Mouse (Mus musculus) gastrocnemius, postnatal 25 days (tissue): ENCODE results near the gene Haus4. TPM values are rescaled to one million over a fixed set of nuclear protein-coding genes. Genes with fewer than 3 reads are reported as not detected.
A peak's percentile ranks its signal among the peaks of the same experiment; 100 is the strongest.

Experiments
- DNase-seq: peaks from one replicate; pipeline ENCODE4 v3.0.0; 2022
- long read RNA-seq, 2 experiments: library from polyadenylated mRNA; stranded (forward); transcript quantifications; one replicate each; pipeline ENCODE4 v2.0.0; 2021
- total RNA-seq, 2 experiments: library from RNA; stranded (reverse); gene quantifications; 1 replicate in 1 of 2; 2 replicates in 1 of 2; pipeline ENCODE4 v1.2.3; 2021

The Haus4 gene
- total RNA-seq = 1 to 10 TPM; 2.8 to 3.8 TPM
- long read RNA-seq, experiment 1, partial matches to known transcripts = 1 of 7 reads
- long read RNA-seq, experiment 1, other reads (novel, unspliced or antisense) = 3 of 7 reads
- long read RNA-seq, experiment 2, partial matches to known transcripts = 2 of 8 reads
- long read RNA-seq, experiment 2, other reads (novel, unspliced or antisense) = 2 of 8 reads

DNA sequence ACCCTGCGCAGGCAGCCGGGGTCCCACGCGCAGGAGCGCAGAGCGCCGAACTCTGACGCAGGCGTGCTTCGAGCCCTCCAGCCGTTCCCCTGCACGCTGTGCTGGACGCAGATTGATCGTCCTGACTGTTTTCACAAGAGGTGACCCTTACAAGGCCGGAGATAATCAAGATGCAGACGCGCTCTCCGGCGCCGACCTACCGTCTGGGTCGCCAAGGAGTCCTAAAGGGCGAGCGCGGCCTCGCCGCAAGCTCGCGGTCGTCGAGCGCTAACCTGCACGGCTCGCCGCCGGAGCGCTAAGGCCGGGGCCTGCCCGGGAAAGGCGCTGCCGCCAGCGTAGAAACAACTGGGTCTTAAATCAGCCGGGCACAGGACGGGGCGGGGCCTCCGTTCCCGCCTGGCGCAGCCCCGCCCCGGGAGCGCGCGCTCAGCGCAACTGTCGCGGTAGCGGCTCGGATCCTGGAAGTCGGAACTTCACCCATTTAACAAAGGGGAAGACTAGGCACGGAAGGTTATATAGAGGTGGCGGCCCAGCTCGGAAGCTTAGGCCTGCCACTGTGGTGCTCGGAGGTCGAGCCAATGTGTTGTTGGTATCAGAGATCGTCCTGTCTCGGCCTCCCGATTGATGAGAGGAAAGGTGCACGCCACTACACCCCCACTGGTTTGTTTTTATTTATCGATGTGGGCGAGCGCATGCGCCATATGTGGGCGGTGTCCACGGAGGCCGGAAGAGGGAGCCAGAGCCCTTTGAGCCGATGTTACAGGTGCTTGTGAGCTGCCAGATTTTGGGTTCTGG, at the start of gene Haus4:
Gene Haus4 (minus strand): TSS at position 642 of the 795 bp plus-strand sequence.
- DNase-seq = peak; percentile 79

DNA sequence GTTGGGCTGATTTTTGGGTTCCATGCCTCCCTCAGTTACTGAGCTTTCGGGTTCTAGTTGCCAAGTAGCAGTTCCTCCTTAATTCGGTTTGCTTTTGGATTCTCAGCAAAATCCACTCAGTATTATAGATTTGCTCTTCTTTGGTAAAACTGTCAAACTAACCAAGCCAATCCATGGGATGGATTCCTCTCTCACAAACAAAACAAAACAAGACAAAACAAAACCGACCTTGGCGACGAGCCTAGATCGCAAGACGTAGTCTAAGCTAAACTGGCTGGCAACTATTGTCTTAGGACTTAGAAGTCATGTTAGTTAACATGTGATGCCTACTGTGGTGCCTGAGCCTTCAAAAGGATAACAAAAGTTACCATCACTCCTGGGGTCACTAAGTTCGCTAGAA, 49.3 kb upstream of the Haus4 start:
- no peak for DNase-seq

DNA sequence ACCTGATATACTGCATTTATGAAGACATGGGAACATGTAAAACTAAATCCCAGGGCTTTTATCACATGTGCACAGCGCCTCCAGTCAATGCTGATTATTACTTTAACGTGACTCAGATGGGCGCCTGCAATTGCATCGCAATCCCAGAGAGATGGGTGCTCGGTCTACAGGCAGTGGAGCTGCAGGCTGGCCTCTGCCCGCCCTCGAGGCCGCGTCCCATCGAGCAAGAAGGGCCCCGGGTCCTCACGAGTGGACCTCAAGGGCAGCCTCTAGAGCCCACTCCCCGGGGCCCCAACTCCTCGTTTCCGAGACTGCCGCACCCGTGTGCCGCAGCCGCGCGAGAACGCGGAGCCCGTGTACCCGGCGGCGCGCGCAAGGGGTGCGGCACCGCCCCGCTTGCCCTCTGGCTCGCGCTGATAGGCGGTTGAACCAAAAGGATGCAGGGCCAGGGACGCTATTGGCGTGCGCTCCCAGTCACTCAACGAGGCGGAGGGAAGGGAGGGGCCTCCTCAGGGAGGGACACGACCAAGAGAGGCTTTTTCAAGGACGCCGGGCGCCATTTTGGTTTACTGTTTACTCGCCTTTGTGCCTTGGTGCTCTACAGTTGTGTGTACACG, 48.7 kb upstream of the Haus4 start:
- DNase-seq = peak; percentile 96

DNA sequence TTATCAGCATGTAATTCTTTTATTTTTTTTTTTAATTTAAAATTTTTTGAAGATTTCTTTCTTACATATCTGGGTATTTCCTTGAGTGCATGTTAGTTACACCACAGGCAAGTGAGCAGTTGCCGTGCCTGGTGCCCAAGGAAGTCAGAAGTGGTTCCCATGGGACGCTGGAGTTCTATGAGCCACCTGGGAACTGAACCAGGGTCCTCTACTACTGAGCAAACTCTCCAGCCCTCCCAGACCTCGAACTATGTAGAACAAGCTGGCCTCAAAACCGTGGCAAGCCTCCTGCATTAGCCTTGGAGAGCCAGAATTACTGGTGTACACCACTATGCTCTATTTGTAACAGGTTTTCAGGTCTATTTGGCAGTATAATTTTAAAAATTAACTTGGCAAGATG, 48.2 kb upstream of the Haus4 start:
- DNase-seq = no peak

DNA sequence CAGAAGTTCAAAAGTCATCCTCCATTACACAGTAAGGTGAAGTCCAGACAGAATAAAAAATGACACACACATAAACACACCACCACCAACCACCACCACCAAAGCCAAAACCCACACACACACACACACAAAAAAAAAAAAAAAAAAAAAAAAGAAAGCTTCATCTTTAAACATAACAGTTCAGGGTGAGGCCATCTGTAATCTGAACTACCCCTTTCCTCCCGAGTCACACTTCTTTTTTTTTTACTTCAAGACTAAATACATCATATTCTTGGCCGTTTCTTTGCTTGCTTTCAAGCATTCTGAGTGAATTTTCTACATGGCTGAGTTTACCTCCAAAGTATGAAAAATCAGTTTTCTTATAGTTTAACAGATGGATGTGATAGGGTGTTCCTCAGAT, 47.2 kb upstream of the Haus4 start:
- DNase-seq = no peak

DNA sequence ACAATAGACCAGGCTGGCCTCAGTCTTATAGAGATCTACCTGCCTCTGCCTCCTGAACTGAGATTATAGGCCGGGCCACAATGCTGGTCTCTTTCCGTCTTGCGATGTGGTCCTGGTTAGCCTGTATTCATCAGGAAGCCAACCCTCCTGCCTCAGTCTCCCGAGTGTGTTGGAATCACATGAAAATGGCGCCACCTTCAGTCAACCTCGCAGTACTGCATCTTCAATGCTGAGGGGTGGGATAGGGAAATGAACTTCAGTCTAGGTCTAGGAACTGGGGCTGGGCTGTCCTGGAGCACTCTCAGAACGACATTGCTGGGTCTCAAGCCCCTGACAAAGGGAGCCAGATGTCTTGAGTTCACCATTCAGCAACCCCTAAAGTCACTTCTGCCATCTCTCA, 42.7 kb upstream of the Haus4 start:
- no peak for DNase-seq

DNA sequence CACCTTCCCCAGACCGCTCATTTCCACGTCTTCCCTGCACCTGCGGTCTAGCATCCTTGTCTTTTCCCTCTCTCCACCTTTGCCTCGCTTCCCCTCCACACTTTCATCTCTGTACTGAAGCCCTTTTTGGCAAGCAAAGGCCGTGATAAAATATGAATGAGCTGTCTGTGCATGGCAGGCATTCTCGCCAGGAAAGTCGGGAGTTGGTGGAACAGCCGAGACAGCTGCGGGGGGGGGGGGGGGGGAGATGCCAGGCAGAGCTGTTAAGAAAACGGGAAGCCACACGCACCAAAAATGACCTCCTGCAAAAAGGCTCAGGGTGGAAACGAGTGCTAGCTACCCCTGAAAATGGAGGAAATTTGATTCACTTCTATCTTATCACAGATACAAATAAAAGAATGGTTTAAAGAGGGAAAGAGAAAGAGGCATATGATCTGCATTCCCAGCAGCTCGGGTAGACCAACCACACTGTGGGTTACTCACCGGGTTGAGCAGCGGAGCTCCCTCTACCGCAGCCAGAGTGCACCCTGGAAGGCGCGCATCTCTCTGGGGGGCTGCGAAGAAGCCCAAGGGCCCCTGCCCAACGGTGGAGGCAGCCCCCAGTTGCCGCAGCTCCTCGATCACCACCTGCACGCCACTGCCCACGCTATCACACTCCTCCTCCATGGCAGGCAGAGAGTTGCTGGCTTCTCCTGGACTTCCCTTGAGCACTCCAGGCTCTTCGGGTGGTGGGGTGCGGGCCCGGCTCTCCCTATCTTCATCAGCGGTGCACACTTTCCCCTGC, 40.4 kb upstream of the Haus4 start:
- DNase-seq = no peak

DNA sequence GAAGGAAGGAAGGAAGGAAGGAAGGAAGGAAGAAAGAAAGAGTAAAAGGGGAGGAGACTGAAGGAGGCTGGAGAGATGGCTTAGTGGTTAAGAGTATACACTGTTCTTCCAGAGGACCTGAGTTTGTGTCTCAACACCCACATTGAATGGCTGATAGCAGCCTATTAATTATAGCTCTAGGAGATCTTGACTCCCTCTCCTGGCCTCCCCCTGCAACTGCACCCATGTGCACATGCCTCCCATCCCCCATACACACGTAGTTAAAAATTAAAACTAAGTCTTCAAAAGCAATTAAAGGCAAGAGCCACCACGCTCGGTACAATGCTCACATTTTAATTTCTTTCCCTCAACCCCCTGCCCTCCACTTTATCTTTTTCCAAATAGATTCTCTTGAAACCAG, 39.6 kb upstream of the Haus4 start:
- no peak for DNase-seq

DNA sequence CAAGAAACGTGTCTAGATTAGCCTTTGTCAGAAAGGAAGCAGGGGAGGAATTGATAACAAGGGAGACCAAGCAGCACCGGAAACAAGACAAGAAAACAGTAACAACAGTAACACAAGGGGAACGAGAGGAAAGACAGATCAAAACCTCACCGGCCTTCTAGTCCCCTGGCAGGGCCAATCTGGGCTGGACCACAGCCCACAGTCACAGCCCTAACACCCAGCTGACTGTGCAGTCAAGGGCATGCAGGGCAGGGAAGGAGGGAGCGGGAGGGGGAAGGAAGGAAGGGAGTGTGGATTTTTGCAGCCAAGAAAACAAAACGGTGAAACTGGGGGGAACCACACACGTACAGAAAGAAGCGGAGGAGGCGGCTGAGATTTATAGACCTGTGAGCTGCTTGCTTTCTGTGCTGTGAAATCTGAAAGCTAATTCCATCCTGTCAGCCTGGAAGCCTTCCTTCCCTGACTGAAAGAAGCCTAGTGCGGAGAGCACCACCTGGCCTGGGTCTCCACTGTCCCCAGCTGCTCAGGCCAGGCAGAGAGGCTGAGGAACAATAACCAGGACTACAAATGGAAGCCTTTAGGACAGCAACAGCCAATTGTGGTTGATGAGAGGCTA, 38.0 kb upstream of the Haus4 start:
- no peak for DNase-seq

DNA sequence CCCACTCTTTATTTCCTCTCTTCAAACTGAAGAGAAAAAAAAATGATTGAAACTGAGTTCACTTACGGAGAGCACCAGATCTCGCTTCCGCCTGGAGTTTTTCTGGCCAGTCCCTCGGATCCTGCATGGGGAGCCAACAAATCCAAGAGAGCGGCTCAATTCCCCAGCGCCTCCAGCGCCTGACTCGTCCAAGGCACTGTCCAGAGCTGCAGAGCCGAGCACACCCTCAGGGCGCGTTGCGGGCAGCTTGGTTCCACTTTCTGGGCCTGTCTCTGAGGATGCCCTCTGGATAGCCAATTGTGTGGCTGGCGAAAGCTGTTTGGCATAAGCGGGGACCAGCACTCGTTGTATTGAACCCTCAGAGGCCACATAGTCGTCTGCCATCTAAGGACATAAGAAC, 36.6 kb upstream of the Haus4 start:
- DNase-seq = no peak

DNA sequence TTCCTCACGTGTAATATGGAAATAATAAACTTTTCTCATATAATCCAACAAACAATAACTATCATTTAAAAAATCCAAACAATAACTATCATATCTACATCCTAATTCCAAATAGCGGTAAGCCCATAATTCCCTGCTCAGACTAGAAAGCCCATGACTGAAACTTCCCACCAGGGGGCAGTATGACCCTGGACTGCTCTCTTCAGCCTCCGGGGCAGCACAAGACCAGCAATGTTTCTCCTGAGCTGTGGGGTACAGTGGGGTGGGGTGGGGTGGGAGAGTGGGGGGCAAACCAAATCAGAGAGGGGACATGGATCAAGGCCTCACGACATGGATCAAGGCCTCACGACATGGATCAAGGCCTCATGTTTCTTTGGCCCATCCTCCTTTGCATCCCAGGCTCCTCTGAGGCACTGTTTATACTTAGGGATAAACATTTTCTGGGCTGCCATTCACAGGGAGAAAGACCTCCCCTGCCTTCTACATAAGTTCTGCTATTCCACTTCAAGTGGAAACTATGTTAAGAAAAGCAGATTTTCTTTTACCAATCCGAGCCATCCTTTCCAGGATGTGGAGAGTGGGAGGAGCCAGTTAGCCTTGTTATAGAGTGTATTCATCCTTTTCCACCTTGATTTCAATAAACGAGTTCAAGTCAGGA, 29.4 kb upstream of the Haus4 start:
- no peak for DNase-seq

DNA sequence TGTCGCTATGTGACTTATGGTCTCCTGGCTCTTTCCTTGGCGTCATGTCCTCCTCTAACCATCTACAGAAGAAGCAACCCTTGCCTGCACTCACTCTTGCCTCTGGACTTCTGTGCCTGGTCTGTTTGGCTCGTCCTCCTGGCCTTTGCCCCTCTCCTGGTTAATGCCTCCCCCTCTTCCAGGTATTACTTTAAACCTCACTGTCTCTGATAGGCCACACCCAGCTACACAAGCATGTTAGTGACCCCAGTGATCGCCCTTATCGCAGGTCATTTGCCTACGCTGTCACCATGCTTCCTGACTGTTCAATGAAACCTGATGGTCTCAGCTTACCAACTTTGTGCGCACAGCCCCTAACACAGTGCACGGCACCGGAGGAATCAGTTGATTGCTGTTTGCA, 28.1 kb upstream of the Haus4 start:
- no peak for DNase-seq

DNA sequence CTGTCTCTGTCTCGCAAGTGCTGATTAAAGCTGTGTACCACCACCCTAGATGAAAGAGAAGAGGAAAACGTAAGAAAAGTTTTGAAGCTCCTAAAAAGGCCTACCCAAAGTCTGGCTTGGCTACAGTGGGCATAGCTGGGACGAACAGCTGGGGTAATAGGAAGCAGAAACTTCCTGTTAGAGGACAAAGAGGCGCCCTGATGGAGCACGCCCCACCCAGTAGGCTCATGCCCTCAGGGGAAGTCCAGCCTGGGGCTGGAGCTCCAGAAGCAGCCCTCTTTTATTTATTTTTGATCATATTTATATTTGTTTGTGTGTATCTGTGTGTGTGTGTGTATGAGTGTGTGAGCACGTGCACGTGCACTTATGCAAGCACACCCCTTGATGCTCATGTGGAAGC, 25.2 kb upstream of the Haus4 start:
- DNase-seq = no peak

DNA sequence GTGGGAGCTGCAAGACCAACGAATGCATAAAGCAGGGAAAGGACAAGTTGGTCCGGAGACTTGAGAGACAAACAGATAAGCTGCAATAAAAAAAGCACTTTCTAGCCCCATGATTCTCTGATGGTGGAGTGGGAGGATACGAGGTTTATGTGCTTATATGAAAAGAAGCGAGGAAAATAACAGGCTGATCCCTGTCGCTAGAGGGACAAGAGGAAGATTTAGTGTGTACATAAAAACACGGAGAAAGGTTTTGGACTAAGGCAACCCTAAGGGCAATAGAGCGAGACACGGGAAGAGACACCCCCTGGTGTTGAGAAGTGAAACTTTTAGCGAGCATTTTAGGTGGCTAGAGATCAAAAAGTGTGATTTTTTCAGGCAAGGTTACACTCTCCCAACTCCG, 23.6 kb upstream of the Haus4 start:
- DNase-seq = no peak

DNA sequence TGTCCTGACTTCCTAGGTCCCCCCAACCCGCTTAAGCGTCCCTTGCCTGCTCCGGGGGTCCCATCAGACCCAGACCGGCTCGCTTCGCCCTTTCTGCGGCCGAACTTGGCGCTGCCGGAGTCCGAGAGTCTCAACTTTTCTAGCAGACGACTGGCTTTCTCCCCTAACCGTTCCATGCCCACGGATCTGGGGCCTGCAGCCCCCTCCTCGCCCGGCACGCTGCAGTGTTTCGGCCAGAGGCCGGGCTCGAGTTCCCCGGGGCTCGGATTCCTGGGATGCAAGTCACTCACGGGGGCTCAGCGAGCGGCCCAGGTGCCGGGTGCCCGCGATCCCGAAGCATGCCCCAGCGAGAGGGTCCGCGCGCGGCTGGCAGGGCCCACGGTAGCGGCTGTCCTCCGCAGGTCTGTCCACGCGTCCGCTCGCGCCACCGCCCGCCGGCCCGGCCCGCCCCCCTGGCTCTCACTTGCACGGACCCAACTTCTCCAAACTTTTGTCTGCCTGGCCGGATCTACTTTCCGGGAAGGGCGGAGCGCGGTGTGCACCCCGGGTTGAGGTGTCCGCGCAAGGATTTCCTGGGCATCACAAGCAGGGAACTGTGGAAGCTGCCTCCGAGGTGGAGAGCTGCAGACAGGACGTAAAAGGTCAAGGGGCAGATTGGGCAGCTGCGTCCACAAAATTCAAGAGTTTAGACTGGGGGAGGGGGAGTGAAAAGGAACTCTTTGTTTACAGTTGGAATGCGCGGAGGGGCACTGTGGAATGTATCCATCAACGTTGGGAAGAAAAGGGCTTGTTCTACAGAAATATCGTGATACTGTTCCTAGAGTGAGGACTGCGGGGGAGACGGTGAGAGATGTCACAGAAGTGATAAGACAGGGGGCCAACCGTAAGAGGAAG, 22.9 kb upstream of the Haus4 start, which contains the start of gene Ajuba:
Gene Ajuba (minus strand): TSS at position 470 of the 894 bp plus-strand sequence.
- peak; percentile 90 for DNase-seq

DNA sequence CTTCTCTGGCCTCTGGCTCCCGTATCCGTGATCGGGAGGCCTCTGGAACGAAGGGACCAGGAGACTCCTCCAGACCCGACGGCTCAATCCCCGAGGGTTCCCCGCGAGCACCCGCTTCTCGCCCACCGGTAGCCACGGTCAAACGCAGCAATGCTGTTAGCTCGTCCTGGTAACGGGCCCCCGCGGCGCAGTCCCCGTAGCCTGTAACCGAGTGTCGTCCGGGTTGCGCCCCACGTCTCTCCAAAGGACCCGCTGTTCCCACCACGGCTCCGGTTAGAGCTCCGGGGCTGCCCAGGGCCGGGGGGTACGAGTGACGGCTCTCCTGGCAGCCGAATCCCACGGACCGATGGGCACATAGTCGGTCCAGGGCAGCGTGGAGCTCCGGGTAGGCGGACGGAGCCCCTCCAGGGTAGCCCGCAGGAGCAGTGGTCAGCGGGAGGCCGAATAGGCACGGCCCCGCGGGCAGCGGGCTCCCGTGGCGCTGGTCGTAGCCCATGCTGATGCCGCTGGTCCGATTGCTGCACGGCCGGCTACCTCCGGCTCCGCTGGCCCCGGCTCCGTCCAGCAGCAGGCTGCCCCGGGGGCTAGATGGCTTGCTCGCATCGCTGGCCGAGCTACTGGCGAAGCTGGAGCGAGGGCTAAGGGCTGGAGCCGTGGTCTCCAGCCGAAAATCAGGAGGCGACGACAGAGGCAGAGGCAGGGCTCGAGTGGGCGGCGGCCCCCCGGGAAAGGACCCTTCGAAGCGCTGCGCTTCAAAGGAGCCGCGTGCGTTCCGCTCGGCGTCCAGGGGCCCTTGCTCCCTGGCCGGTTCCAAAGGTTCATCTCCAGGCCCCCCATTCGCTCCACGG, 22.0 kb upstream of the Haus4 start:
- DNase-seq = peak; percentile 53

DNA sequence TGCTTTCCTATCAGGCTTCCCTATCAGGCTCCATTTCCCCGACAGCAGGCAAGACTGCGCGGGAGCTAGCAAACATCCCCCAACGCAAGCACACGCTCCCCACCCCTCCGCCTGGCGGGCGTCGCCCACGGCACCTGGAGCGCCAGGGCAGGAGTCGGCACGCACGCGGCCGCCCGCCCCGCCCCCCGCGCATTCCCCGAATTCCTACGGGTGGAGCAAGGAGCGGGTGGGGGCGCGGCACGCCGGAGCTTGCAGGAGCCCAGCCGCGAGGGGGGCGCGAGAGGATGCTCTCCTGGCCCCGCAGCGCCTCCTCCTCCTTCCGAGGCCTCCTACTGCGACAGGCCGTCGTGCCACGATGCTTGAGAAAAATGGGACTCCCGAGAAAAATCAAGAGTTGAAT, 21.2 kb upstream of the Haus4 start:
- peak; percentile 65 for DNase-seq

DNA sequence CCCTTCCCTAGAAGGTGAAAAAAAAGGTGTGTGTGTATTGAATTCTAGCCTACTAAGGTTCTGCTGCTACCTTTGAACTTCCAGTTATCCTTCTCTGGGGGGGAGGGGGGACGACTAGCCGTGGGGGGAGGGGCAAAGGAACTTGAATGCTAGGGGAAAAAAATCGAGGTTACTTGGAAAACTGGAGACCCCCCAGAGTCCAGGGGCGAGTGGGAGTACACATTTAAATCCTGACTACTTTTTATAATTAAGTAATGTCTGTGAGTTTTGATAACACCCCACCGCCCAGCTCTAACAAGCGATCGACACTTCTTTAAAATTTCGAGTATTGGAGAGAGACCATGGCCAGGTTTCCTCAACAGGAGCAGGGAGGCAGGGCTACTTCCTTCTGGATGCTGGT, 20.6 kb upstream of the Haus4 start:
- DNase-seq = no peak

DNA sequence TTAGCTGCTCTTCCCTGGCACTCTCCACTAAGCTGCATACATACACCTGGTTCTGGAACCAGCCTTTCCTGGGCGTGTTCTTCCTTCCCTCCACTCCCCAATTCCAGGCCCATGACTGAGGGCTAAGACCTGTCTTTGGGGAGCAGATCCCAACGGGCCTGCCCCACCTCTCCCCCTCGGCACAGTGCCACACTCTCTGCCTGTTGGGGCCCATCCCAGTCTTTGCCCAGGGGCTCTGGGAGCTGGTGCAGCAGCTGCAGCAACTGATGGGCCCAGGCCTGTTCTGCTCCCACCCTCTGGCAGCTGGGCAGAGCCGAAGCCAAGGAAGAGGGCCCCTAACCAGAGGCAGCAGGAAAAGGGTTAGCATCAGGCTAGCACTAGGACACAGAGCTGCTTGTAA, 19.8 kb upstream of the Haus4 start:
- DNase-seq = no peak
